Mouse (Mus musculus): Measurements from ENCODE around the gene Magi2. TPM values are rescaled to one million over a fixed set of nuclear protein-coding genes. Genes with fewer than 3 reads are reported as not detected.
A peak's percentile ranks its signal among the peaks of the same experiment; 100 is the strongest.

Gene Magi2
- polyA plus RNA-seq, 1 experiment from 2014 or later = 1.9 TPM

GRCm38 (mm10) chr5:20667601-20668000 is 1440.8 kb downstream of the Magi2 start:
- H3K36me3 ChIP-seq (ENCODE audit: insufficient read depth, low read length) = no peaks in the 10 kb centered on the region
- H3K4me1 ChIP-seq (ENCODE audit: insufficient read depth, low read depth, low read length) = no peaks in the 10 kb centered on the region
- no peak for DNase-seq (ENCODE audit: low spot score)
- no peak overlapping the region for H3K9ac ChIP-seq (replicated peaks; ENCODE audit: low read depth)
- no peak overlapping the region for H3K27ac ChIP-seq (ENCODE audit: low read length)
- no peaks in the 10 kb centered on the region for H3K27me3 ChIP-seq (replicated peaks; ENCODE audit: insufficient read depth, low read length)
- H3K9me3 ChIP-seq (ENCODE audit: low read length) = no peaks in the 10 kb centered on the region
- WGBS = 95% methylated on average over 8 of the region's 8 CpGs
- no peak overlapping the region for H3K4me2 ChIP-seq (replicated peaks; ENCODE audit: low read depth, low read length)
- TF ChIP-seq EP300 (IDR thresholded peaks at IDR 0.05) = no peak
- TF ChIP-seq CTCF (IDR thresholded peaks at IDR 0.05) = no peak
- no peak for ATAC-seq
- no peak overlapping the region for H3K4me3 ChIP-seq (ENCODE audit: low read depth, low read length)

- WGBS = 80% methylated on average over 10 of the region's 10 CpGs
These were observed 1442.0 kb downstream of the Magi2 start for GRCm38 (mm10) chr5:20668736-20669355.

GRCm38 (mm10) chr5:20669456-20669855 is 1442.6 kb downstream of the Magi2 start:
- 80% methylated on average over 5 of the region's 5 CpGs for WGBS
- TF ChIP-seq EP300 (IDR thresholded peaks at IDR 0.05) (no peak), CTCF (IDR thresholded peaks at IDR 0.05) (no peak)

More at GRCm38 (mm10) chr5:20668736-20669355, 1442.0 kb downstream of the Magi2 start:
- Histone ChIP-seq H3K9me3 (ENCODE audit: low read length) (no peaks in the 10 kb centered on the region), H3K4me2 (replicated peaks; ENCODE audit: low read depth, low read length) (no peak overlapping the region), H3K4me3 (ENCODE audit: low read depth, low read length) (no peak overlapping the region), H3K27ac (ENCODE audit: low read length) (no peak overlapping the region), H3K9ac (replicated peaks; ENCODE audit: low read depth) (no peak overlapping the region), H3K36me3 (ENCODE audit: insufficient read depth, low read length) (no peaks in the 10 kb centered on the region), H3K27me3 (replicated peaks; ENCODE audit: insufficient read depth, low read length) (no peaks in the 10 kb centered on the region), H3K4me1 (ENCODE audit: insufficient read depth, low read depth, low read length) (no peaks in the 10 kb centered on the region)
- ATAC-seq = no peak
- DNase-seq (ENCODE audit: low spot score) = no peak
- TF ChIP-seq CTCF (IDR thresholded peaks at IDR 0.05) = no peak
- TF ChIP-seq EP300 (IDR thresholded peaks at IDR 0.05) = no peak

GRCm38 (mm10) chr5:20671826-20672225 is 1445.0 kb downstream of the Magi2 start:
- Histone ChIP-seq H3K9ac (replicated peaks; ENCODE audit: low read depth) (no peak overlapping the region), H3K4me3 (ENCODE audit: low read depth, low read length) (no peak overlapping the region), H3K9me3 (ENCODE audit: low read length) (no peaks in the 10 kb centered on the region), H3K27me3 (replicated peaks; ENCODE audit: insufficient read depth, low read length) (no peaks in the 10 kb centered on the region), H3K27ac (ENCODE audit: low read length) (no peak overlapping the region), H3K36me3 (ENCODE audit: insufficient read depth, low read length) (no peaks in the 10 kb centered on the region), H3K4me2 (replicated peaks; ENCODE audit: low read depth, low read length) (no peak overlapping the region), H3K4me1 (ENCODE audit: insufficient read depth, low read depth, low read length) (no peaks in the 10 kb centered on the region)
- ATAC-seq (peak; percentile 68), DNase-seq (ENCODE audit: low spot score) (peak; percentile 25)
- 37% methylated on average over 1 of the region's 1 CpGs for WGBS
- TF ChIP-seq CTCF (IDR thresholded peaks at IDR 0.05) = no peak
- TF ChIP-seq EP300 (IDR thresholded peaks at IDR 0.05) = no peak

More at GRCm38 (mm10) chr5:20669456-20669855, 1442.6 kb downstream of the Magi2 start:
- Histone ChIP-seq H3K27me3 (replicated peaks; ENCODE audit: insufficient read depth, low read length) (no peaks in the 10 kb centered on the region), H3K36me3 (ENCODE audit: insufficient read depth, low read length) (no peaks in the 10 kb centered on the region), H3K4me2 (replicated peaks; ENCODE audit: low read depth, low read length) (no peak overlapping the region), H3K27ac (ENCODE audit: low read length) (no peak overlapping the region), H3K9me3 (ENCODE audit: low read length) (no peaks in the 10 kb centered on the region), H3K9ac (replicated peaks; ENCODE audit: low read depth) (no peak overlapping the region), H3K4me3 (ENCODE audit: low read depth, low read length) (no peak overlapping the region), H3K4me1 (ENCODE audit: insufficient read depth, low read depth, low read length) (no peaks in the 10 kb centered on the region)
- ATAC-seq (no peak), DNase-seq (ENCODE audit: low spot score) (no peak)

- H3K4me3 ChIP-seq (ENCODE audit: low read depth, low read length) = no peak overlapping the region
- WGBS = 62% methylated on average over 8 of the region's 8 CpGs
- ATAC-seq = no peak
- no peaks in the 10 kb centered on the region for H3K27me3 ChIP-seq (replicated peaks; ENCODE audit: insufficient read depth, low read length)
- no peak overlapping the region for H3K4me2 ChIP-seq (replicated peaks; ENCODE audit: low read depth, low read length)
- no peak overlapping the region for H3K27ac ChIP-seq (ENCODE audit: low read length)
- H3K4me1 ChIP-seq (ENCODE audit: insufficient read depth, low read depth, low read length) = no peaks in the 10 kb centered on the region
- H3K36me3 ChIP-seq (ENCODE audit: insufficient read depth, low read length) = no peaks in the 10 kb centered on the region
- no peak overlapping the region for H3K9ac ChIP-seq (replicated peaks; ENCODE audit: low read depth)
- no peak for TF ChIP-seq EP300 (IDR thresholded peaks at IDR 0.05)
- H3K9me3 ChIP-seq (ENCODE audit: low read length) = no peaks in the 10 kb centered on the region
- DNase-seq (ENCODE audit: low spot score) = no peak
These were observed 1447.7 kb downstream of the Magi2 start for GRCm38 (mm10) chr5:20674523-20674922.

GRCm38 (mm10) chr5:20675163-20675665 is 1448.4 kb downstream of the Magi2 start:
- Histone ChIP-seq H3K4me1 (ENCODE audit: insufficient read depth, low read depth, low read length) (no peaks in the 10 kb centered on the region), H3K9me3 (ENCODE audit: low read length) (no peaks in the 10 kb centered on the region), H3K27ac (ENCODE audit: low read length) (no peak overlapping the region), H3K27me3 (replicated peaks; ENCODE audit: insufficient read depth, low read length) (no peaks in the 10 kb centered on the region), H3K4me2 (replicated peaks; ENCODE audit: low read depth, low read length) (no peak overlapping the region), H3K9ac (replicated peaks; ENCODE audit: low read depth) (no peak overlapping the region), H3K36me3 (ENCODE audit: insufficient read depth, low read length) (no peaks in the 10 kb centered on the region), H3K4me3 (ENCODE audit: low read depth, low read length) (no peak overlapping the region)
- no peak for DNase-seq (ENCODE audit: low spot score)
- ATAC-seq = no peak
- TF ChIP-seq EP300 (IDR thresholded peaks at IDR 0.05) (no peak), CTCF (IDR thresholded peaks at IDR 0.05) (no peak)

All from lung, postnatal 0 days (tissue).